Mouse (Mus musculus) heart, postnatal 14 days (tissue): Measurements from ENCODE around the gene Gm3187. TPM values are rescaled to one million over a fixed set of nuclear protein-coding genes. Genes with fewer than 3 reads are reported as not detected.
"Not testable (repeated sequence)": the region's sequence is repeated elsewhere in the genome, so short reads cannot be mapped to it uniquely, and the experiment has no call there.

Source experiments
- DNase-seq, 2 experiments: peaks; one replicate each; pipeline ENCODE4 v3.0.0; 2021 to 2022
- intact Hi-C: fragments of 180-260 bp; cut with DNase I; formaldehyde crosslinking; loops from one replicate; pipeline ENCODE4 v1.15.1; 2025
- long read RNA-seq, 2 experiments: library from polyadenylated mRNA; stranded (forward); transcript quantifications; one replicate each; pipeline ENCODE4 v2.0.0; 2021
- total RNA-seq, 2 experiments: library from RNA; stranded (reverse); gene quantifications; 2 replicates each; pipeline ENCODE4 v1.2.3; 2021

The Gm3187 gene
- not detected for total RNA-seq
- long read RNA-seq, experiment 1, result 0 reads
- long read RNA-seq, experiment 2, result 0 reads

GRCm38 (mm10) chr14:5483907-5484306 lies at the start of gene Gm3187:
Gene Gm3187 (plus strand): TSS chr14:5484207.
- DNase-seq, intact Hi-C loops: not testable (repeated sequence)

DNA sequence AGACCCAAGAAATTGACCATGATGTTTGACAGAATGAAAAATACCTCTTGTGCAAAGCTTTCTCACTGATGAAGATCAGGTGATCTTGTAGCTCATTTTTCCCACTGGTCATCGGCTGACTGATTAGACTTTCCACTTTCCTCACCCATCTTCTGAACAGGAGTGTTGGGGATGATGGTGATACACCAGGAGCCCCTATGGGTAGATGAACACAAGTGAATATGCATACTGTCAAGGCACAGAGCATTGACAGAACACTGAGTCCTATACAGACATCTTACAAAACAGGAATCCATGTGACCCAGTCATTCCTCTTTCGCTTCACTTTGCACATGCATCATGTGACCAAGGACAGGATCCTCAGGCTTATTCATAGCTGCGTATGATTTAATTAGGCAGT lies 28.6 kb upstream of the Gm3187 start, which contains the start of gene Gm3194:
Gm3194 (minus strand) TSS at position 101 of the 400 bp plus-strand sequence.
- DNase-seq, intact Hi-C loops: not testable (repeated sequence)

DNA sequence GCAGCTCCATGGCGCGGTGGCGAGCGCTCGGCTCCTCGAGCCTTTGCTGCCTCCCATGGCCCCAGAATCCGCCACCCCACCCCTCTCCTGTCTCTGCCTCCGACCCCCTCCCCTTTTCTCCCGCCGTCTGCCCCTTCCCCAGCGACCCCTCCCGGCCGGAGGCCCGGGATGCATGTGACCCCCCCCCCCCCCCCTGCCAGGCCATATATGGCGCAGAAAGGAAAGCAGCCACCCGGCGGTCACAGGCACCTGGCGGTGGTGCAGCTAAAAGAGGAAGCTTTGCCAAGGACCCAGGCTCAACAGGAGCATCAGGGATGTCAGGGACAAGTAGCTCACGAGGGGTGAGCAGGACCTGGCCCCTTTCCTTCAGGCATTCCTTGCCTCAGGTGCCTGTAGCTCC lies 23.5 kb upstream of the Gm3187 start:
- DNase-seq, intact Hi-C loops: not testable (repeated sequence)

DNA sequence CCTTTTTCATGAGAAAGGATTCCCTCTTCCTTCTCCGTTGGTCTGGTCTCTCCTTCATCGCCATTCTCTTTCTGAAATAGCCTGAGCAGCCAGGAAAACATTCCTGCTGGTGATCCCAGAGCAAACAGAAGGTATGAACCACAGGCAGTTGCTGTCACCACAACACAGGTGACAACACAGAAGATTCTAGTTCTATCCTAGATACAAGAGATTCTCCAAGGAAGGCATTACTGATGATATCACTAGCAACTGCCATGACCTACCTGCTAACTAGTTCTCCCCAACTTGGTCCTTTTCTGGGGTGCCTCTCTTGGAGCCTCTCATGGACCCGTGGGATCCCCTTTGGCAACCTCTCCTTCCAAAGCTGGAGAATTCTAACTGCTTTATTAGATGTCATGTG lies 6.3 kb upstream of the Gm3187 start, which contains the start of gene Gm8246:
Gm8246 (minus strand) TSS at position 101 of the 400 bp plus-strand sequence.
- intact Hi-C loops, DNase-seq: not testable (repeated sequence)

- intact Hi-C loops, DNase-seq: not testable (repeated sequence)
These were observed 17.4 kb downstream of the Gm3187 start, which contains the start of gene Gm3488 for GRCm38 (mm10) chr14:5501374-5501773. Gene Gm3488 (plus strand): TSS chr14:5501674.

DNA sequence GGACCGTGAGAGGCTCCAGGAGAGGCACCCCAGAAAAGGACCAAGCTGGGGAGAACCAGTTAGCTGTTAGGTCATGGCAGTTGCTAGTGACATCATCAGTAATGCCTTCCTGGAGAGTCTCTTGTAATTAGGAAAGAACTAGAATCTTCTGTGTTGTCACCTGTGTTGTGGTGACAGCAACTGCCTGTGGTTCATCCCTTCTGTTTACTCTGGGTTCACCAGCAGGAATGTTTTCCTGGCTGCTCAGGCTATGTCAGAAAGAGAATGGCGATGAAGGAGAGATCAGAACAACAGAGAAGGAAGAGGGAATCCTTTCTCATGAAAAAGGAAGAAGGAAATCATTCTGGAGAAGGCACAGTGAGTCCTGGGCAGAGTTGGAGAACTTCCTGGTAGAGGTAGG lies 54.2 kb downstream of the Gm3187 start, which contains the start of gene Gm3532:
Gm3532 (plus strand) TSS at position 301 of the 400 bp plus-strand sequence.
- DNase-seq, intact Hi-C loops: not testable (repeated sequence)

Other genes starting within 250 kb of the Gm3187 start
- gene Gm3526, start 223.6 kb upstream of the Gm3187 start, total RNA-seq, result not detected
- not detected for gene Gm3542, start 149.3 kb upstream of the Gm3187 start, total RNA-seq
- not detected for gene Gm3500, start 95.2 kb upstream of the Gm3187 start, total RNA-seq
- 1 to 10 TPM in 1 of 2 experiments, under 1 TPM in 1; 0.98 to 1.6 TPM for gene Gm3194, start 28.7 kb upstream of the Gm3187 start, total RNA-seq
- gene Gm8246, start 6.4 kb upstream of the Gm3187 start, total RNA-seq, result not detected
- under 1 TPM; 0.48 to 0.56 TPM for gene Gm3488, start 17.5 kb downstream of the Gm3187 start, total RNA-seq
- under 1 TPM in 1 of 2 experiments, not detected in 1; 0.17 TPM for gene Gm3532, start 54.3 kb downstream of the Gm3187 start, total RNA-seq
- not detected for gene Gm8265, start 148.8 kb downstream of the Gm3187 start, total RNA-seq
- gene Gm9603, start 203.2 kb downstream of the Gm3187 start, total RNA-seq, result not detected